Mouse (Mus musculus) hindbrain, embryonic 13.5 days (tissue): ENCODE measurements around the gene Oscp1. TPM values are rescaled to one million over a fixed set of nuclear protein-coding genes. Genes with fewer than 3 reads are reported as not detected.

Source experiments
- ATAC-seq: fragments of 200-750 bp; cut with Nextera tagmentation; 2 replicates; pipeline ENCODE4 v1.8.0; 2017; ENCODE audit warnings: moderate TSS enrichment; ENCODE audit not compliant: low FRiP score
- H3K27ac ChIP-seq: fragments of 300-500 bp; sonication (generic); 2 replicates; pipeline ENCODE4 v1.5.1; 2015; ENCODE audit warnings: inconsistent platforms, mild to moderate bottlenecking, moderate library complexity
- H3K27me3 ChIP-seq: fragments of 300-500 bp; sonication (generic); 2 replicates; pipeline ENCODE4 v1.6.1; 2015; ENCODE audit warnings: mild to moderate bottlenecking, inconsistent platforms
- H3K36me3 ChIP-seq: fragments of 300-500 bp; sonication (generic); 2 replicates; pipeline ENCODE4 v1.6.1; 2015; ENCODE audit warnings: mild to moderate bottlenecking, inconsistent platforms
- H3K4me1 ChIP-seq: fragments of 300-500 bp; sonication (generic); replicated peaks from 2 replicates; pipeline ENCODE4 v1.6.1; 2015; ENCODE audit warnings: inconsistent platforms
- H3K4me2 ChIP-seq: fragments of 300-500 bp; sonication (generic); 2 replicates; pipeline ENCODE4 v1.6.1; 2015; ENCODE audit warnings: inconsistent platforms, mild to moderate bottlenecking, moderate library complexity
- H3K4me3 ChIP-seq: fragments of 300-500 bp; sonication (generic); 2 replicates; pipeline ENCODE4 v1.5.1; 2015; ENCODE audit warnings: mild to moderate bottlenecking, inconsistent platforms
- H3K9ac ChIP-seq: fragments of 300-500 bp; sonication (generic); 2 replicates; pipeline ENCODE4 v1.6.1; 2015; ENCODE audit warnings: mild to moderate bottlenecking, inconsistent platforms
- H3K9me3 ChIP-seq: fragments of 300-500 bp; sonication (generic); 2 replicates; pipeline ENCODE4 v1.6.1; 2016; ENCODE audit warnings: inconsistent platforms
- WGBS: fragments of 180-500 bp; shearing (Covaris S2); methylation state at CpG from one replicate; pipeline ENCODE4 v1.1.7; 2015; 5-methylcytosine and 5-hydroxymethylcytosine counted together
- polyA plus RNA-seq: library from polyadenylated mRNA; unstranded; fragments of >200 nt; fragmentation: Nextera tagmentation; extraction: Ambion mirVana; gene quantifications from 2 replicates; pipeline ENCODE4 v1.2.1, GENCODE M21; 2015

Oscp1 gene
- polyA plus RNA-seq, 1 experiment from 2014 or later = 33.1 TPM

DNA sequence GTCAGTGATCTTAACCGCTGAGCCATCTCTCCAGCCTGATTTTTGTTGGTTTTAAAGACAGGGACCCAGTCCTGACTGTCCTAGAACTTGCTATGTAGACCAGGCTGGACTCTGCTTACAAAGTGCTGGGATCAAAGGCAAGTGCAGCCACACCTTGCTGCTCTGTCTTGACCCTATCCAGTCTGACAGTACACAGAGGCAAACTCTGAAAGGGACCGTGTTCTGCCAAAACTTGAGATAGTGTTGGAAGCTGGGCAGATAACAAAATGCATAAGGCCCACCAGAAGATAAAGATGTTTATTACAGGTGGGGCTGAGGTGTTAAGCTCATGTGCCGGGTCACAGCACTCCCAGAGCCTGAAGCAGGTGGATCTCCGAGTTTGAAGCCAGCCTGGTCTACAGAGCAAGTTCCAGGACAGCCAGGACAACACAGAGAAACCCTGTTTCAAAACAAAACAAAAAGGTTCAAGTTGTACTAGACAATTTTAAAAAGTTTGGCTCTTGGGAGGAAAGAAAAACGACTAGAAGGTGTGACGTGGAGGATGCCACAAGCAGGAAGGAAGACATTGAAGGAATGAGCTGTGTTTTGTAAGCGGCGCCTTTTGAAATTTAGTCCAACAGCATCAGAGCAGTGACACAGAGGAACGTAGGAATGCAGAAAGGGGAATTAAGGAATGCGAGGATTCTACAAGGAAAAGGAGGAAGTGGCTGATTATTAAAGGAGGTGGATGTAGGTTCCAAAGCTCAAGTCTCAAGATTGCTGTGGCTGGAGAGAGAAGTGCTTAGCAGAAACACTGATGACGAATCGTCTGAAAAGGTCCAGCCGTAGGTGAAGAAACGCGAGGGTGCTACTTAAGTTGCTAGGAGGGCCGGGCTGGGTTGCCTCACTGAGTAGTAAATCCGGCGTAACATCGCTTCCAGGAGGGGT is 895 bp upstream of the Oscp1 start:
- H3K9ac ChIP-seq = peak overlapping the region; percentile 85
- H3K4me2 ChIP-seq = peak overlapping the region; percentile 82
- H3K27me3 ChIP-seq = no peaks in the 10 kb centered on the region
- peaks cover 42% of the 10 kb centered on the region for H3K36me3 ChIP-seq
- peak overlapping the region; percentile 73 for H3K4me3 ChIP-seq
- no peak for ATAC-seq
- WGBS = 17% methylated on average over 19 of the region's 19 CpGs
- H3K27ac ChIP-seq = no peak overlapping the region
- H3K9me3 ChIP-seq = no peaks in the 10 kb centered on the region
- peaks cover 21% of the 10 kb centered on the region for H3K4me1 ChIP-seq

DNA sequence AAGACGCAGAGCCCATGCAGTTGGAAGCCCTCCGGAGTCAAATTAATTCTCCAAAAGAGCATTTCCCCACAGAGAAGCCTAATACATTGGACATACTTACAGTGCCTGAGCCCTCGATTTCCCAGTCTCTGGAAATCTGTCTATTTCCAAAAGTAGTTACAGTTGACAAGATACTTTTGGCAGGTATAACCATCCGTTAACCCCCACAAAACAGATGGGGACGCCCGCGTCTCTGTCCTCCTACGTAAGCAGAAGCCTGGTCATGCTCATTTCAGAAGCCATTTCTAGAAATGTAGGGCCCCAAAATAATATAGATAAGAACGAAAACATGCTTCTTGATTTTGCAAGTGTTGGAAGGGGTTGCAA is 615 bp downstream of the Oscp1 start:
- 37% methylated on average over 9 of the region's 9 CpGs for WGBS
- Histone ChIP-seq H3K27me3 (no peaks in the 10 kb centered on the region), H3K9me3 (no peaks in the 10 kb centered on the region), H3K4me2 (peak overlapping the region; percentile 82), H3K4me3 (peak overlapping the region; percentile 73), H3K9ac (peak overlapping the region; percentile 85), H3K36me3 (peaks cover 31% of the 10 kb centered on the region), H3K4me1 (peaks cover 21% of the 10 kb centered on the region), H3K27ac (peak overlapping the region; percentile 69; the same call in 1 of the 2 replicates)
- no peak for ATAC-seq

DNA sequence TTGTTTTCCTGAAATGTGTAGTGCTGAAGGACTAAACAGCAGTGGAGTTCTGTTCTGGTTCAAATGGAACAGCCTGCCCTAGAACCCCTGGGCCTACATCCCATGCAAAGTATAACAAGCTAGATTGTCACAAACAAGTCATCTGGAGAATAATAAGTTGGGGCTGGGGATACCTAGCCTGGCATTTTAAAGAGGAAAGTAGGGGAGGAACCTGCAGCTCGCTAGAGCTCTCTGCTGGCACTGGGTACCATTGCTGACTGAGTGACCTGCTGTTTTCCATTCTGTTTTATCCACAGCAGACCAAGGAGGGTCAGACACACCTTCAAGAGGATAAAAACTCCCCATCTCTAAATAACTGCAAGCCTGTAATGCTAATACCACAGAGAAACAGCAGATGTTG is 4.5 kb downstream of the Oscp1 start:
- 17% methylated on average over 1 of the region's 1 CpGs for WGBS
- H3K4me2 ChIP-seq = no peak overlapping the region
- H3K36me3 ChIP-seq = peaks cover 3% of the 10 kb centered on the region; the same call in 1 of the 2 replicates
- no peak for ATAC-seq
- peak overlapping the region; percentile 24; the same call in 1 of the 2 replicates for H3K9ac ChIP-seq
- H3K9me3 ChIP-seq = no peaks in the 10 kb centered on the region
- H3K4me1 ChIP-seq = peaks cover 13% of the 10 kb centered on the region
- H3K27me3 ChIP-seq = no peaks in the 10 kb centered on the region
- no peak overlapping the region for H3K4me3 ChIP-seq
- no peak overlapping the region for H3K27ac ChIP-seq

DNA sequence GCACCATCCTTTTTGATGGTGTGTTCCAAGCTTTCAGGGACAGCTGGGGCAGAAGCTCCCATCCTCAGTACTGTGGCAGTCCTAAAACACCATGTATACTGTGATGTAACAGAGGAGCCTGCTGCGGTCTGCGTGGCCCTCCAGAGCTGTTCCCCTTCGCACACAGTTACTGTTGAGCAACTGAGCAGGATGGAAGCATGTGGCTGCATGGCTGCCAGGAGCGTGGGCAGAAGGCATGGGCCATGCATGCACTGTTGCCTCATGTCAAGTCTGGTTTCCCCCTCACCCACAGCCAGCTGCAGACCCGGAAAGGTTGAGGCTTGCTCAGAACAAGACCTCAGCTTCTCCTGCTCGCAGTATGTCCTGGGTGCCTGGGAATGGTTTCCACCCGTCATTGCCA is 6.9 kb downstream of the Oscp1 start:
- ATAC-seq = no peak
- 89% methylated on average over 7 of the region's 7 CpGs for WGBS

DNA sequence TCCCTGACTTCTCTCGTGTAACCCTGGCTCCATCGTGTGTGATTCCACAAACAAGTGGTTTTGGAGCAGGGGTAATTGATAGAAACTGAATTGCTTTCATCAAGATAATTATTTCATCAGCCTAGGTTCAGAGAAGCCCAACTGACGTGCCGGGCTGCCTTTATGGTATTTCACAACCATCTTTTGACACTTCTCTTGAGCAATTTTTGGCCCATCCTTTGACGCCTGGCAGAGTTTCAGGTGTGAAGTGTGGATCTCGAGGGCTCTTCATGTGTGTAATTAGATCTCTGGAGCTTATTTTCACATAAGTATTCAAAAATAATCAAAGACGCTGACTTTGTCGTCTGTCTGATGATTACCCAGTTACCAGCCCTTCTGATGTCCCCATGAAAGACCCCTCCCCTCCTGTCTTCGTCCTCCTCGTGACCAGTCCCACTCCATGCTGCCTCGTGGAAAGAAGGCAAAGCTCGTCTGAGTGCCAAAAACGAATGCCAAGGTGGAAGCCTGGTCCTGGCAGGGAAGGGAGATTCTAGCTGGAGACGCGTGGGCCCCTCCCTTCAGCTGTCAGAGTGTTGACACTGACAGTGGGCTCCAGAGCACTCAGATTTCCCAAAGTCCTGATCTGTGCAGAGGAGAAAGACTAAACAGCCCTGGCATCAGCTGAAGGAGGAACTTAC is 9.2 kb downstream of the Oscp1 start:
- H3K4me3 ChIP-seq = no peak overlapping the region
- 85% methylated on average over 15 of the region's 15 CpGs for WGBS
- ATAC-seq = no peak
- H3K9ac ChIP-seq = no peak overlapping the region
- H3K9me3 ChIP-seq = no peaks in the 10 kb centered on the region
- H3K27ac ChIP-seq = no peak overlapping the region
- H3K4me1 ChIP-seq = no peaks in the 10 kb centered on the region
- H3K4me2 ChIP-seq = no peak overlapping the region
- no peaks in the 10 kb centered on the region for H3K27me3 ChIP-seq
- peaks cover 10% of the 10 kb centered on the region for H3K36me3 ChIP-seq

More for the DNA sequence above, 6.9 kb downstream of the Oscp1 start:
- Histone ChIP-seq H3K4me1 (no peaks in the 10 kb centered on the region; the same call in 1 of the 2 replicates), H3K9ac (no peak overlapping the region; the same call in 1 of the 2 replicates), H3K36me3 (peaks cover 10% of the 10 kb centered on the region), H3K4me2 (no peak overlapping the region), H3K9me3 (no peaks in the 10 kb centered on the region), H3K4me3 (no peak overlapping the region), H3K27me3 (no peaks in the 10 kb centered on the region), H3K27ac (no peak overlapping the region)

DNA sequence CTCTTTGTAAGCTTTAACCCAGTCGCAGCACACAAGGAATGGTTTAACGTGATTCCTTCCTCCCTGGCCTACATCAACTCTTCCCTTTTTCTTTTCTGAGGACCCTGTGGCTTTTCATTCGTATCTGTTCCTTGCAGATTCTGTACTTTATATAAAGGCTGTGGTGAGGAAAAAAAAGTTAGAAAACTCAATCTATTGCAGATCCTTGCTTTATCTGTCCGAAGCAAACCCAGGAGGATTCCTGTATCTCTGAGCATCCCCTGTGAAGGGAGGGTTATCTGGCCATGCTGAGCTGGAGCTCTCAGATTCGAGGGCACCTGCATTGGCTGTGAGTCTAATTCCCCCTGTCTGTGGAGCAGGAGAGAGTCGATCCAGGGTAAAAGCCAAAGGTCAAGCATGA is 10.5 kb downstream of the Oscp1 start:
- no peak overlapping the region for H3K4me2 ChIP-seq
- no peak overlapping the region for H3K9ac ChIP-seq
- no peaks in the 10 kb centered on the region for H3K27me3 ChIP-seq
- ATAC-seq = no peak
- no peak overlapping the region for H3K4me3 ChIP-seq
- H3K9me3 ChIP-seq = no peaks in the 10 kb centered on the region
- no peak overlapping the region for H3K27ac ChIP-seq
- no peaks in the 10 kb centered on the region for H3K4me1 ChIP-seq
- 87% methylated on average over 6 of the region's 6 CpGs for WGBS
- peaks cover 10% of the 10 kb centered on the region for H3K36me3 ChIP-seq

DNA sequence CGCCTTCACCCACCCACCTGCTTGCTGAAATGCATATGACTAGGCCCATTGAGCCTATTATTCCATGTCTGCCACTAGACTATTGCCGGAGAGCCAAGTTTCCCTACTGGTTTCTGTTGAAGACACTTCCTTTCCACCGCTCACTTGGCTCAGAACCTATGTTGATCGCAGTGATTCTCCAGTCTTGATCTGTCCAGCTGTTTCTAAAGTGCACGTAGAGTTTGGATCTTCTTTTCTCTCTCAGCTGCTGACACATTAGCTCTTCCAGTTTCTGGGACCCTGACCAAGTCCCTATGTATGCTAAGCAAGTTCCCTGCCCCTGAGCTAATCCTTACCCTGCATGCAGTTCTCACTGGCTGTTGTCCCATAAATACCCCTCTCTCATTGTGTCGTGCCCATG is 19.5 kb downstream of the Oscp1 start:
- WGBS = 85% methylated on average over 6 of the region's 6 CpGs
- no peak for ATAC-seq
- Histone ChIP-seq H3K4me1 (no peaks in the 10 kb centered on the region), H3K4me2 (no peak overlapping the region), H3K9ac (no peak overlapping the region), H3K4me3 (no peak overlapping the region), H3K9me3 (no peaks in the 10 kb centered on the region), H3K36me3 (peaks cover 56% of the 10 kb centered on the region), H3K27me3 (no peaks in the 10 kb centered on the region), H3K27ac (no peak overlapping the region)

DNA sequence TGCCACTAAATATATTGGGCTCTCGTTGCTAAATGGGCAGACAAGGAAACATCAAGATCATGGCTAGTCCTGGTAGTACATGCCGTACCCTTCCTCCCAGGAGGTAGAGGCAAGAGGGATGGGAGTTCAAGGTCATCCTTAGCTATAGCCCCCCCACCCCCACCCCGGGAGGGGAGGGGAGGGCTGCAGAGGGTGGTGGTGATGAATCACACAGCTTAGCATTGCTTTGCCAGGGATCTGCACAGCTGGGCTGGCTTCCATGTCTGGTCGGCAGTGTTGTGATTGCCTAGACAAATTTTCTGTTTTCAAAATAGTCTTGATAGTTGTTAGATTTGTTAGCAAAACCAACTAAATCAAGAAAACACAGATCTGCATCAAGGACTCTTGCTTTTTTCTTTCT is 20.9 kb downstream of the Oscp1 start:
- 91% methylated on average over 4 of the region's 4 CpGs for whole genome bisulfite sequencing
- no peaks in the 10 kb centered on the region for H3K27me3 ChIP-seq
- no peak overlapping the region for H3K9ac ChIP-seq
- H3K36me3 ChIP-seq = peaks cover 63% of the 10 kb centered on the region
- no peaks in the 10 kb centered on the region for H3K4me1 ChIP-seq
- H3K4me3 ChIP-seq = no peak overlapping the region
- ATAC-seq = no peak
- H3K27ac ChIP-seq = no peak overlapping the region
- H3K9me3 ChIP-seq = no peaks in the 10 kb centered on the region
- H3K4me2 ChIP-seq = no peak overlapping the region

DNA sequence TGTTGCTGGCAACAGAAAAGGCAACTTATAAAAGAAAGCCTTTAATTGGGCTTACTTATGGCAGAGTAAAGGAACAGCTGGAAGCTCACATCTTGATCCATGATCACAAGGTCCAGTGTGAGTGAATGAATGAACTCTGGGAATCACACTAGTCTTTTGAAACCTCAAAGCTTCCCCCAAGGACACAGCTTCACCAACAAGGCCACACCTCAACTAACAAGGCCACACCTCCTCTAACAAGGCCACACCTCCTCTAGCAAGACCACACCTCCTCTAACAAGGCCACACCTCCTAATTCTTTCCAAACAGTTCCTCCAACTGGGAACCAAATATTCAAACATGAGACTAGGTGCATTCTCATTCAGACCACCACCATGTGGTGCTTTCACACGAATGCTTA is 23.2 kb downstream of the Oscp1 start:
- ATAC-seq = no peak

DNA sequence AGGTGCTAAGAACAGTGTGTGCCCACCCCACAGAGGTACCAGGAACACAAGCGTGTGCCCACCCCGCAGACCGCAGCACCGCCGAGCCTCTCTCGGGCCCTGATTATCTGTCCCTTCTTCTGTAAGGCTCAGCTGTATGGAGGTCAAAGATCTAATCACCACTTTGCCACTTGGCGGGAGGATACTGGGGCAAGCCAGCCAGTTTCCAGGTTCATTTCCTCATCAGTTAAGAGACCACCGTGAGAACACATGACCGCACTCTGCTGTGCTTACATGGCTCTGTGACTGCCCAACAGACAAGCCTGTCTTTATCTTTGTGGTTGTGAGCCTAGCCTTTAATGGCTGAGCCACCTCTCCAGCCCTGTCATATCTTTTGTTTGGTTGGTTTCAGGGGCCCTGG is 24.7 kb downstream of the Oscp1 start:
- no peaks in the 10 kb centered on the region for H3K9me3 ChIP-seq
- H3K4me1 ChIP-seq = no peaks in the 10 kb centered on the region; the same call in 1 of the 2 replicates
- WGBS = 95% methylated on average over 9 of the region's 9 CpGs
- no peak overlapping the region for H3K27ac ChIP-seq
- H3K9ac ChIP-seq = no peak overlapping the region
- H3K27me3 ChIP-seq = no peaks in the 10 kb centered on the region
- ATAC-seq = no peak
- no peak overlapping the region for H3K4me2 ChIP-seq
- H3K4me3 ChIP-seq = no peak overlapping the region
- peaks cover 47% of the 10 kb centered on the region for H3K36me3 ChIP-seq

More for the DNA sequence above, 23.2 kb downstream of the Oscp1 start:
- no peaks in the 10 kb centered on the region; the same call in 1 of the 2 replicates for H3K4me1 ChIP-seq
- H3K9me3 ChIP-seq = no peaks in the 10 kb centered on the region
- no peak overlapping the region for H3K9ac ChIP-seq
- peaks cover 46% of the 10 kb centered on the region for H3K36me3 ChIP-seq
- no peak overlapping the region for H3K4me2 ChIP-seq
- WGBS = 88% methylated on average over 1 of the region's 1 CpGs
- H3K4me3 ChIP-seq = no peak overlapping the region
- no peaks in the 10 kb centered on the region for H3K27me3 ChIP-seq
- H3K27ac ChIP-seq = no peak overlapping the region

DNA sequence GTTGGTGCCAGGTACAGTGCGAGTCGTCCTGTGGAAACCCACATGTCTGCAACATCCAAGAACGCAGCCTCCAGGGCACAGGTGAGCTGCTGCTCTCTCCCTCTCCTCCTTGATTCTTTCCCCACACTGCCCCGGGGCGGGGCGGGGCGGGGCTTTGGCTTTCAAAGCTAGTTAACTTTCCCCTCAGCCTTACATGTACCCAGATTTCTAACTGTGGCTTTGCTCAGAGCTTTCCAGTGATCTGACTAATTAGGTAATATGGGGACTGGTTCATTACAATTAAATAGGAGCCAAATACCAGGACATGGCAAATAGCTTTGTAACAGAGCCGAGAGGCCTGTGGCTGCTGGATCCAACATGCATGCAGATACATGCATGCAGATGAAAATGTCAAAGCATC is 26.0 kb downstream of the Oscp1 start:
- 69% methylated on average over 8 of the region's 8 CpGs for WGBS
- Histone ChIP-seq H3K4me1 (no peaks in the 10 kb centered on the region; the same call in 1 of the 2 replicates), H3K4me2 (no peak overlapping the region), H3K36me3 (peaks cover 57% of the 10 kb centered on the region), H3K27ac (no peak overlapping the region), H3K9me3 (no peaks in the 10 kb centered on the region), H3K27me3 (no peaks in the 10 kb centered on the region), H3K9ac (no peak overlapping the region), H3K4me3 (no peak overlapping the region)
- no peak for ATAC-seq

DNA sequence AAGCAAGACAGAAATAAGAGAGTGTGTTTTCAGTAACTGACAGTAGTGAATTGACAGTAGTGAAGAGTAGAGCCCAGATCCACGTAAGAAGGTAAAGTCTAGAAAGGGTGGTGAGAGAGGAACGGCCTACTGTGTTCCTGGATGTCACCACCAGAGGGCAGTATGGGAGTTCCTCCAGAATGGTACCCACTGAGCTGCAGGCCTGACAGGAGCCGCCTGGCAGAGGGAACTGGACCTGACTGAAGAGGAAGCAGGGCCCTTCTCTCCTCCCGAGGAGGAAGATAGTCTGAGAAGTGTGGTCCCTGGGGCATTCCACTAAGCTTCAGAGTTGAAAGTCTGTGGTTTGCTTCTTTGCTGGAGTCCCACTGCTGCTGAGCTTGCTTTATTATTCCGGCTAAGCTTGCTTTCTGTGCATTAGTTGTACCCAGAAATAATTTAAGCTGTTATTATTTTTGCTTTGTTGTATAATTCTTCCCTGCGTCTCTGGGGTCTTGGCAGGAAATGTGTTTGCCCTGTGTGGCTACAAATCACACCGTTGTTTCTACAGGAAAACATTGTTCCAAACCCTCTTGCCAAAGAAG is 27.7 kb downstream of the Oscp1 start:
- peaks cover 53% of the 10 kb centered on the region for H3K36me3 ChIP-seq
- H3K4me1 ChIP-seq = no peaks in the 10 kb centered on the region; the same call in 1 of the 2 replicates
- H3K4me3 ChIP-seq = no peak overlapping the region
- H3K4me2 ChIP-seq = no peak overlapping the region
- 37% methylated on average over 7 of the region's 7 CpGs for WGBS
- no peaks in the 10 kb centered on the region for H3K9me3 ChIP-seq
- H3K27me3 ChIP-seq = no peaks in the 10 kb centered on the region
- peak overlapping the region; percentile 58 for H3K27ac ChIP-seq
- H3K9ac ChIP-seq = 0 out of 2 replicates have a peak overlapping the region, but pooled peaks have one; percentile 29
- peak; percentile 72; the same call in 1 of the 2 replicates for ATAC-seq
